26 mouse cellular contexts compared by ENCODE assay signal in genomic region chr7:34663145-34663544, GRCm38 (mm10).
"Had no signal": no experiment of that assay in that cellular context is flagged by ENCODE, and none has a peak within 500 bp of the region (broad histone marks: within the 10 kb centered on the region; RNA-seq: fewer than 3 reads in every experiment).

No protein-coding gene starts in this region.

- H3K9me3 ChIP-seq: heart, embryonic 13.5 days; heart, embryonic 15.5 days; kidney, embryonic 15.5 days; limb, embryonic 10.5 days; liver, embryonic 13.5 days had no signal

- H3K9ac ChIP-seq: heart, embryonic 13.5 days; heart, embryonic 15.5 days; hindbrain, embryonic 14.5 days; kidney, embryonic 15.5 days; limb, embryonic 12.5 days; liver, embryonic 13.5 days had no signal

- H3K27ac ChIP-seq: heart, adult 2 months; heart, embryonic 13.5 days; heart, embryonic 15.5 days; hindbrain, embryonic 14.5 days; hindbrain, postnatal 0 days; kidney, embryonic 15.5 days; layer of hippocampus, adult 2 months; left cerebral cortex, adult 2 months; limb, embryonic 10.5 days; limb, embryonic 12.5 days; liver, embryonic 13.5 days had no signal

- ATAC-seq: hindbrain, postnatal 0 days; intestine, embryonic 16.5 days had no signal

- DNase-seq: gastrocnemius, postnatal 14 days; gastrocnemius, postnatal 36 days; heart, adult 11 months; heart, adult 2 months; heart, postnatal 14 days; heart, postnatal 36 days; kidney, adult 11 months; kidney, adult 2 months; kidney, adult 9 months; kidney, postnatal 10 days; kidney, postnatal 25 days; kidney, postnatal 4 days; liver; liver, embryonic 13.5 days had no signal

- H3K4me2 ChIP-seq: heart, embryonic 11.5 days; heart, embryonic 13.5 days; heart, embryonic 15.5 days; hindbrain, embryonic 14.5 days; kidney, embryonic 15.5 days; limb, embryonic 12.5 days; liver, embryonic 11.5 days; liver, embryonic 13.5 days had no signal

- H3K27me3 ChIP-seq: kidney, embryonic 15.5 days; limb, embryonic 12.5 days had no signal

- H3K4me3 ChIP-seq: heart, adult 2 months; heart, embryonic 13.5 days; heart, embryonic 15.5 days; kidney, embryonic 15.5 days; layer of hippocampus, adult 2 months; left cerebral cortex, adult 2 months; limb, embryonic 10.5 days; limb, embryonic 12.5 days; liver, embryonic 13.5 days had no signal

- H3K36me3 ChIP-seq: heart, embryonic 13.5 days; heart, embryonic 15.5 days; kidney, embryonic 15.5 days; limb, embryonic 10.5 days; limb, embryonic 12.5 days; liver, embryonic 13.5 days had no signal

- H3K4me1 ChIP-seq: heart, embryonic 13.5 days; heart, embryonic 15.5 days; liver, embryonic 13.5 days had no signal
